Mouse (Mus musculus): ENCODE results near the gene Snapc3. TPM values are rescaled to one million over a fixed set of nuclear protein-coding genes. Genes with fewer than 3 reads are reported as not detected.

Gene Snapc3
- total and polyA plus RNA-seq, 2 experiments, result 5.2 to 11.5 TPM

DNA sequence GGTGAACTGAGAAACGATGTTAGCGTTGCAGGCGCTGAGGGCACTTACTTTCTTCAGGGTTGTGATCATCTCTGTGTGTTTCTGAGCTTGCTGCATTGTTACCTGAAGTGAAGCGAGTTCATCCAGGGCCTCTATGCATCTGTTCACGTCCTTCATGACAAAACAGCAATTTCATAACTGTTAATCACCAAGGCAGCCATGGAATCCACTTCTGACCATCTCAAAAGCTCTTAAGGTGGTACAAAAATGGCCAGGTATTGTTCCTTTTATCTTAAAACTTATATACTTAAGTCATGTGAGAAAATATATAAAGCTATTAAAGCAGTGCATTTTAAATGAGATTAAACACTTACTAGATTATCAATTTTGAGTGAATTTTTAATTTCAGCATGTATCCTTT is 42.6 kb downstream of the Snapc3 start:
- Histone ChIP-seq H3K4me1 (ENCODE audit: control insufficient read depth, insufficient read depth, low read length) (no peaks in the 10 kb centered on the region), H3K4me3 (ENCODE audit: insufficient read depth, low read depth, low read length) (no peak overlapping the region), H3K79me2 (ENCODE audit: control insufficient read depth, insufficient read depth, low read length) (no peaks in the 10 kb centered on the region), H3K9ac (ENCODE audit: low read depth, low read length) (no peak overlapping the region), H3K27me3 (ENCODE audit: control insufficient read depth, insufficient read depth, low read length) (no peaks in the 10 kb centered on the region), H3K27ac (replicated peaks; ENCODE audit: insufficient read depth, low read depth, low read length) (no peak overlapping the region), H3K36me3 (ENCODE audit: control insufficient read depth, insufficient read depth, low read length) (peaks cover 55% of the 10 kb centered on the region)
- 93% methylated on average over 5 of the region's 5 CpGs for WGBS
- TF ChIP-seq POLR2A (IDR thresholded peaks at IDR 0.05; ENCODE audit: extremely low read depth, insufficient read depth, low read length) (no peak), CTCF (IDR thresholded peaks at IDR 0.05; ENCODE audit: low read depth, low read length) (no peak)
- no peak for DNase-seq (ENCODE audit: extremely low read depth, low read depth, low spot score)

DNA sequence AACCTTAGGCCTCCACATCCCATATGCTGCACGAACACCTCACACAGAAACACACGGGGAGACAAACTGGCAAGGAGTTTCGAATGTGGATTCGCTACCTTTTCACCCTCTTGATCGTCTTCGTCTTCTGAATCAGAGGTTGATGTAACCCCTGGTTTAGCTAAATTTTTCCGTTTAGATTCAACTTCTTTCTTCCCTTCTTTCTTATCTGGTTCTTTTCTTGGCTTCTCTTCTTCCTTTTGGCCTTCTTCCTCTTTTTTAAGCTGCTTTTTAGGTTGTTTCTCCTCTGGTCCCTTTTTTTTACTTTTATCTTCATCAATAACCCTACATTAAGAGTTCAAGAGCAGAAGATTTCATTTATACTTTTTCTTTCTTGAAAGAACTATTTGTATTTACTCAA is 47.3 kb downstream of the Snapc3 start:
- Histone ChIP-seq H3K27me3 (ENCODE audit: control insufficient read depth, insufficient read depth, low read length) (no peaks in the 10 kb centered on the region), H3K9ac (ENCODE audit: low read depth, low read length) (no peak overlapping the region), H3K27ac (replicated peaks; ENCODE audit: insufficient read depth, low read depth, low read length) (no peak overlapping the region), H3K4me3 (ENCODE audit: insufficient read depth, low read depth, low read length) (no peak overlapping the region), H3K4me1 (ENCODE audit: control insufficient read depth, insufficient read depth, low read length) (no peaks in the 10 kb centered on the region), H3K79me2 (ENCODE audit: control insufficient read depth, insufficient read depth, low read length) (no peaks in the 10 kb centered on the region), H3K36me3 (ENCODE audit: control insufficient read depth, insufficient read depth, low read length) (peaks cover 44% of the 10 kb centered on the region)
- TF ChIP-seq POLR2A (IDR thresholded peaks at IDR 0.05; ENCODE audit: extremely low read depth, insufficient read depth, low read length), result no peak
- no peak for TF ChIP-seq CTCF (IDR thresholded peaks at IDR 0.05; ENCODE audit: low read depth, low read length)
- no peak for DNase-seq (ENCODE audit: extremely low read depth, low read depth, low spot score)
- 88% methylated on average over 7 of the region's 7 CpGs for WGBS

DNA sequence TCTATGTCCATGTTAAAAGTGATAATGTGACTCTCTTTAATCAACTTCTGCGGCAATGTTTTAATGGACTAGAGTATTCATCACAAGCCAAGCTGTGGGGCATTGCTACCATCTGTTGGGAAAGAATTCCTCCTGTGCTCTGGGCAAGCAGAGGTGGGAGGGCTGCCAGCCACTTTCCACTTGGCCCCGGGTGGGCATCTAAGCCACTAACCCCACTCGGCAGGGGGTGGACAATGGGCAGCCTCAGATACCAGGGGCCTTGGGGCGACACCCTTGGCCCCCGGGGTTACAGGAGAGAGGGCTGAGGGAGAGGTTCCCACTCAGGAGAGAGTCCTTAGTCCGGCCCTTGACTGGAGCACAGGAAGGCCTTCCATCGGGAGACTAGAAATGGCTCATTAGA is 50.1 kb downstream of the Snapc3 start:
- Histone ChIP-seq H3K79me2 (ENCODE audit: control insufficient read depth, insufficient read depth, low read length) (no peaks in the 10 kb centered on the region), H3K4me3 (ENCODE audit: insufficient read depth, low read depth, low read length) (no peak overlapping the region), H3K9ac (ENCODE audit: low read depth, low read length) (no peak overlapping the region), H3K36me3 (ENCODE audit: control insufficient read depth, insufficient read depth, low read length) (peaks cover 52% of the 10 kb centered on the region), H3K4me1 (ENCODE audit: control insufficient read depth, insufficient read depth, low read length) (no peaks in the 10 kb centered on the region), H3K27me3 (ENCODE audit: control insufficient read depth, insufficient read depth, low read length) (no peaks in the 10 kb centered on the region), H3K27ac (replicated peaks; ENCODE audit: insufficient read depth, low read depth, low read length) (no peak overlapping the region)
- TF ChIP-seq POLR2A (IDR thresholded peaks at IDR 0.05; ENCODE audit: extremely low read depth, insufficient read depth, low read length), result no peak
- TF ChIP-seq CTCF (IDR thresholded peaks at IDR 0.05; ENCODE audit: low read depth, low read length), result no peak
- no peak for DNase-seq (ENCODE audit: extremely low read depth, low read depth, low spot score)
- 92% methylated on average over 7 of the region's 7 CpGs for WGBS

DNA sequence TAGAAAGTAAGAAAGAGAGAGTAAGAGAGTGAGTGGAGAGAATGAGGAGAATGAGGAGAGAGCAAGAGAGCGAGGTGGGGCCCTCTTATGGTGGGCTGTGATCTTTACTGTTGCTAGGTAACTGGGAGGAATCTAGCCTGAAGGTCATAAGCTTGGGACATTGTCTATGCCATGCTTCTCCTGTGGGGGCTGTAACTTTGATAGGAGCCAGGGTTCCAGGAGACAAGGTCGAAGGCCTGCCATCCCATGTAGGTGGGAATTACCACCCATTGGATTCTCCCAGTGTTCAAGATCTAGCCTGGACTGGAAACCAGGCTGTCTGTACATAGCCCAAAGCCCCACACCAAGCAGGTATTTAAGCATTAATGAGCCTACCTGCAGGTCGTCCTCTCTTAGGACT is 50.7 kb downstream of the Snapc3 start:
- no peak for DNase-seq (ENCODE audit: extremely low read depth, low read depth, low spot score)
- Histone ChIP-seq H3K79me2 (ENCODE audit: control insufficient read depth, insufficient read depth, low read length) (no peaks in the 10 kb centered on the region), H3K4me3 (ENCODE audit: insufficient read depth, low read depth, low read length) (no peak overlapping the region), H3K4me1 (ENCODE audit: control insufficient read depth, insufficient read depth, low read length) (no peaks in the 10 kb centered on the region), H3K36me3 (ENCODE audit: control insufficient read depth, insufficient read depth, low read length) (peaks cover 53% of the 10 kb centered on the region), H3K27ac (replicated peaks; ENCODE audit: insufficient read depth, low read depth, low read length) (no peak overlapping the region), H3K27me3 (ENCODE audit: control insufficient read depth, insufficient read depth, low read length) (no peaks in the 10 kb centered on the region), H3K9ac (ENCODE audit: low read depth, low read length) (no peak overlapping the region)
- TF ChIP-seq CTCF (IDR thresholded peaks at IDR 0.05; ENCODE audit: low read depth, low read length) (no peak), POLR2A (IDR thresholded peaks at IDR 0.05; ENCODE audit: extremely low read depth, insufficient read depth, low read length) (no peak)
- WGBS, result 93% methylated on average over 3 of the region's 3 CpGs

DNA sequence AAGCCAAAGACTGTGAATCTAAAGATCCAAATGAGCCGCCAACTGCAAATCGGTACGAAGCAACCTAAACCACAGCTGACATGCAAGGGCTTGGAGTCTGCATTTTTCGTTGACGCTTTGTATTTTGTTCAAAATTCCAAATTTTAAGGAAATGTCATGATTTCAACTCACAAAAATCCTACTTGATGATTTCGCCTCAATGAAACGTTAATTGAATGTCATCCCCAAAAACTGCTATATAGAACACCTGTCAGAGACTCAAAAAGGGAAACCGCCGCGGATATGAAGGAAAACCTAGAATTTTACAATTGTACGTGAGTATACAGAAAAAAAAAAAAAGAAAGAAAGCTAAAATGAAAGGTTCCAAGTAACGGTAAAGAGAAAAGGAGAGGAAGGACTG is 67.7 kb downstream of the Snapc3 start:
- Histone ChIP-seq H3K4me1 (ENCODE audit: control insufficient read depth, insufficient read depth, low read length) (no peaks in the 10 kb centered on the region), H3K27ac (replicated peaks; ENCODE audit: insufficient read depth, low read depth, low read length) (no peak overlapping the region), H3K4me3 (ENCODE audit: insufficient read depth, low read depth, low read length) (peak overlapping the region; percentile 63), H3K27me3 (ENCODE audit: control insufficient read depth, insufficient read depth, low read length) (no peaks in the 10 kb centered on the region), H3K9ac (ENCODE audit: low read depth, low read length) (peak overlapping the region; percentile 90), H3K79me2 (ENCODE audit: control insufficient read depth, insufficient read depth, low read length) (no peaks in the 10 kb centered on the region), H3K36me3 (ENCODE audit: control insufficient read depth, insufficient read depth, low read length) (peaks cover 10% of the 10 kb centered on the region; the same call in 1 of the 2 replicates)
- no peak for DNase-seq (ENCODE audit: extremely low read depth, low read depth, low spot score)
- WGBS, result 41% methylated on average over 12 of the region's 12 CpGs
- TF ChIP-seq POLR2A (IDR thresholded peaks at IDR 0.05; ENCODE audit: extremely low read depth, insufficient read depth, low read length), result no peak
- TF ChIP-seq CTCF (IDR thresholded peaks at IDR 0.05; ENCODE audit: low read depth, low read length), result no peak

DNA sequence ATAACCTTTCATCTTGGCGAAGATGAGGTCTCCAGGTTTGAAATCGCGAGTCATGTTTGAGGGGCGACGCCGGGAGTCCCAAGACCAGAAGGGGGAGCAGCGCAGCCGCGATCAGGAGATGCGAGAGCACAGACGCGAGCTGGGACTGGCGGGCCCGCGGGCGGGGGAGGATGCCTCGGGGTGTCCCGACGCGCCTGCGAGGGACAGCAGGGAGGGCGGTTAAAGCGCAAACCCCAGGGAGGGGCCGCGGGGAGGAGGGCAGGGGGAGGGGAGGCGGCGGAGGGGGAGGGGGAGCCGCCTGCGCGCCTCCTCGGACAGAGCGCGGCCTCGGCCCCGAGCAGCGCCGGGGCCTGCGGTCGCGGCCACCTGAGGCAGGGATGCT is 68.2 kb downstream of the Snapc3 start:
- Histone ChIP-seq H3K27me3 (ENCODE audit: control insufficient read depth, insufficient read depth, low read length) (no peaks in the 10 kb centered on the region), H3K4me3 (ENCODE audit: insufficient read depth, low read depth, low read length) (peak overlapping the region; percentile 63), H3K79me2 (ENCODE audit: control insufficient read depth, insufficient read depth, low read length) (no peaks in the 10 kb centered on the region), H3K36me3 (ENCODE audit: control insufficient read depth, insufficient read depth, low read length) (peaks cover 10% of the 10 kb centered on the region; the same call in 1 of the 2 replicates), H3K27ac (replicated peaks; ENCODE audit: insufficient read depth, low read depth, low read length) (peak overlapping the region; percentile 84; the same call in 1 of the 2 replicates), H3K4me1 (ENCODE audit: control insufficient read depth, insufficient read depth, low read length) (no peaks in the 10 kb centered on the region), H3K9ac (ENCODE audit: low read depth, low read length) (peak overlapping the region; percentile 90)
- TF ChIP-seq CTCF (IDR thresholded peaks at IDR 0.05; ENCODE audit: low read depth, low read length), result peak; percentile 67
- no peak for TF ChIP-seq POLR2A (IDR thresholded peaks at IDR 0.05; ENCODE audit: extremely low read depth, insufficient read depth, low read length)
- 1% methylated on average over 35 of the region's 40 CpGs for WGBS
- peak; percentile 47 for DNase-seq (ENCODE audit: extremely low read depth, low read depth, low spot score)
